Comparison of ENCODE assay signal across 7 mouse cellular contexts in genomic region chr19:46455032-46455431, GRCm38 (mm10). TPM values are rescaled to one million over a fixed set of nuclear protein-coding genes. Genes with fewer than 3 reads are reported as not detected.
DNase-seq lines count a peak whose midpoint lies in the region; ATAC-seq lines count a peak whose summit lies in the region.

No protein-coding gene starts in this region.

- peak overlapping the region; percentile 72 for H3K27ac ChIP-seq in brown adipose tissue, adult 24 weeks (replicated peaks; ENCODE audit: low read depth, low read length)
- H3K27ac ChIP-seq in limb, embryonic 11.5 days (replicated peaks; ENCODE audit: low read depth, low read length), result no peak overlapping the region; the same call in 1 of the 2 replicates

- DNase-seq in 416B (ENCODE audit: low read depth) (peak; percentile 98), MN1 (ENCODE audit: low spot score) (no peak)
- DNase-seq in heart, postnatal 25 days (ENCODE audit: low spot score), result peak; percentile 40
- no peak for DNase-seq in limb, embryonic 11.5 days (ENCODE audit: low spot score)
- DNase-seq in retina, embryonic 14.5 days (ENCODE audit: low spot score), result no peak

- no peak overlapping the region for H3K4me3 ChIP-seq in brown adipose tissue, adult 24 weeks (ENCODE audit: insufficient read depth, low read depth, low read length)
- no peak overlapping the region for H3K4me3 ChIP-seq in limb, embryonic 11.5 days (ENCODE audit: low read depth, low read length)

- peaks cover 8% of the 10 kb centered on the region; the same call in 1 of the 2 replicates for H3K36me3 ChIP-seq in limb, embryonic 11.5 days (ENCODE audit: control insufficient read depth, insufficient read depth, low read length)

- H3K9me3 ChIP-seq in limb, embryonic 11.5 days (ENCODE audit: control insufficient read depth, low read length), result no peaks in the 10 kb centered on the region

- H3K4me2 ChIP-seq in limb, embryonic 11.5 days (ENCODE audit: low read depth, severe bottlenecking), result no peak overlapping the region

- WGBS in limb, embryonic 11.5 days, result 71% methylated on average over 1 of the region's 1 CpGs

- intact Hi-C loops in heart, postnatal 25 days (cut with DNase I), result loop anchor here (2.0 kb wide), 3 partner anchors 22 to 70 kb away; partner anchors contain the start of gene Trim8

- peaks cover 59% of the 10 kb centered on the region for H3K4me1 ChIP-seq in brown adipose tissue, adult 24 weeks (ENCODE audit: control insufficient read depth, insufficient read depth, insufficient read length, low read length)
- H3K4me1 ChIP-seq in limb, embryonic 11.5 days (ENCODE audit: control insufficient read depth, insufficient read depth, low read length), result peaks cover 6% of the 10 kb centered on the region; the same call in 1 of the 2 replicates

- no peaks in the 10 kb centered on the region for H3K27me3 ChIP-seq in limb, embryonic 11.5 days (ENCODE audit: control insufficient read depth, insufficient read depth, low read length)

- ATAC-seq in limb, embryonic 11.5 days (ENCODE audit: insufficient number of reproducible peaks, low FRiP score, low TSS enrichment, low read depth), result no peak
- ATAC-seq in megakaryocyte-erythroid progenitor cell, adult 5-6 weeks (replicated peaks; ENCODE audit: low FRiP score, low TSS enrichment, poor library complexity, severe bottlenecking), result peak; percentile 92

- 0 out of 2 replicates have a peak overlapping the region, but pooled peaks have one; percentile 17 for H3K9ac ChIP-seq in limb, embryonic 11.5 days (ENCODE audit: low read length)

RNA-seq across cellular contexts. Expression of gene Trim8, which starts 46.5 kb away (rescaled TPM):
- polyA plus RNA-seq in brown adipose tissue, adult 24 weeks (2012; ENCODE audit: insufficient read depth, insufficient read length, missing spikeins), result 12.4 and 17.4 TPM in 2 replicates
- total RNA-seq in heart, postnatal 25 days (2021), result 10 to 100 TPM; 37.3 to 40.6 TPM
- polyA plus RNA-seq in limb, embryonic 11.5 days (2014; fragmentation: Nextera tagmentation; extraction: Ambion mirVana), result 16.7 and 18.0 TPM in 2 replicates
- total RNA-seq in megakaryocyte-erythroid progenitor cell, adult 5-6 weeks (2014; fragmentation: Nextera tagmentation), result 20.8 and 22.3 TPM in 2 replicates
- 9.9 and 18.2 TPM in 2 replicates for total RNA-seq in megakaryocyte-erythroid progenitor cell, adult 5-6 weeks (2017)

RNA-seq across cellular contexts. Expression of gene Sufu, which starts 58.3 kb away (rescaled TPM):
- polyA plus RNA-seq in brown adipose tissue, adult 24 weeks (2012; ENCODE audit: insufficient read depth, insufficient read length, missing spikeins), result 6.8 and 6.9 TPM in 2 replicates
- 10 to 100 TPM; 12.0 to 12.6 TPM for total RNA-seq in heart, postnatal 25 days (2021)
- 45.3 and 46.8 TPM in 2 replicates for polyA plus RNA-seq in limb, embryonic 11.5 days (2014; fragmentation: Nextera tagmentation; extraction: Ambion mirVana)
- total RNA-seq in megakaryocyte-erythroid progenitor cell, adult 5-6 weeks (2014; fragmentation: Nextera tagmentation), result 16.3 and 19.9 TPM in 2 replicates
- 4.5 and 7.4 TPM in 2 replicates for total RNA-seq in megakaryocyte-erythroid progenitor cell, adult 5-6 weeks (2017)

RNA-seq across cellular contexts. Expression of gene Actr1a, which starts 59.5 kb away (rescaled TPM):
- polyA plus RNA-seq in brown adipose tissue, adult 24 weeks (2012; ENCODE audit: insufficient read depth, insufficient read length, missing spikeins), result 63.5 and 78.7 TPM in 2 replicates
- 10 to 100 TPM; 89.3 to 94.8 TPM for total RNA-seq in heart, postnatal 25 days (2021)
- 147 and 158 TPM in 2 replicates for polyA plus RNA-seq in limb, embryonic 11.5 days (2014; fragmentation: Nextera tagmentation; extraction: Ambion mirVana)
- total RNA-seq in megakaryocyte-erythroid progenitor cell, adult 5-6 weeks (2014; fragmentation: Nextera tagmentation), result 86.5 and 93.6 TPM in 2 replicates
- total RNA-seq in megakaryocyte-erythroid progenitor cell, adult 5-6 weeks (2017), result 67.5 and 90.5 TPM in 2 replicates

Comparison
In these comparisons a context has a peak if more than half of its experiments do, and no peak if none do; other contexts are left out.
1. DNase-seq: peak in 416B (single experiment) and heart, postnatal 25 days (single experiment); none in limb, embryonic 11.5 days (single experiment), retina, embryonic 14.5 days (single experiment) and MN1 (single experiment).